Mouse (Mus musculus): Measurements from ENCODE around the gene Acer1. TPM values are rescaled to one million over a fixed set of nuclear protein-coding genes. Genes with fewer than 3 reads are reported as not detected.
A peak's percentile ranks its signal among the peaks of the same experiment; 100 is the strongest.

The Acer1 gene
- polyA plus RNA-seq, 1 experiment from 2014 or later, result not detected

DNA sequence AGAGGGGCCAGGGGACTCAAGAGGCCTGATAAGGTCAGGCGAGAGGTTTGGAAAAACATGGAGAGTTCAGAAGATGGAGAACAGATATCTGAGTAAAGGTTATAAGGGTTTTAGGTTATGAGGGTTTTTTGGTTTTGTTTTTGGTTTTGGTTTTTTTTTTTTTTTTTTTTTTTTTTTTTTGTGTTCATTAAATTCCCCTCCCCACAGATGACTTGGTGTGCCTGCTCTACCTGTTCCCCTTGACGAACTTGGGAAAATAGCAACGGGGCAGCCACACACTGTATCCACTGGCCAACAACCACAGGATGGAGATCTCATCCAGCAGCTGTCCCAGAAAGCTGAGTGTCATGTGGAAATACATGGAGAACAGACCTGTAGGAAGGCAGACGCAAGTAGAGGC is 23.3 kb downstream of the Acer1 start:
- Histone ChIP-seq H3K9me3 (ENCODE audit: low read length) (no peaks in the 10 kb centered on the region), H3K27me3 (ENCODE audit: insufficient read depth, low read length) (no peaks in the 10 kb centered on the region), H3K4me2 (replicated peaks; ENCODE audit: low read depth, low read length) (no peak overlapping the region), H3K4me1 (ENCODE audit: insufficient read depth, low read length) (no peaks in the 10 kb centered on the region), H3K36me3 (ENCODE audit: insufficient read depth, low read length) (no peaks in the 10 kb centered on the region), H3K27ac (ENCODE audit: low read length) (no peak overlapping the region), H3K9ac (replicated peaks; ENCODE audit: low read length) (no peak overlapping the region), H3K4me3 (ENCODE audit: low read length) (no peak overlapping the region)
- no peak for ATAC-seq (ENCODE audit: low FRiP score, low TSS enrichment)
- WGBS, result 79% methylated on average over 4 of the region's 4 CpGs

DNA sequence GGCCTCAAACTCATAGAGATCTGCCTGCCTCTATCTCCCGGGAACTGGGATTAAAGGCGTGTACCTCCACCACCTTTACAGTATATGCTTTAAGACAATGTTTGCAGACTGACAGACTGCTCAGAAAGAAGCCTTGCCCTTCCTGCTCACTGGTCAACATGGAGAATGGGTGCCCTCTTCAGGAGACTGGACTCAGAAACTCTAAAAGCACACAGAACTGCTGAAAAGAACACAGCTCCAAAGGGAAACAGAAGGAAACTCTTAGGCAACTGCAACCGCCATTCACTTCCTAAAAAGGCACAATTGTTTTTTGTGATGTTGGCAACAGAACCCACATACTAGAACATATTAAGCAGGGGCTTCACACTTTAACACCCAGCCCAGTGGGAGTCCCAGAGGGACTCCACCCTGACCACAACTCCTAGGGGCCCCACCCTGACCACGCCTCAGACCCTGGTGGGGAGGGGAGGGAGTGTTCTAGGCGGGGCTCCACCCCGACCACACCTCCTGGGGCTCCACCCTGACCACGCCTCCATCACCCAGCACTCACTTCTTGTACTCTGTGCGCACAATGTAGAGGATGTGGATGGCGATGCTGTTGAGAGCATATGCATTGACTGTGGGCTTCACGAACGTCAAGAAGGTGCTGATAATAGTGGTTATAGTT is 24.0 kb downstream of the Acer1 start:
- 31% methylated on average over 11 of the region's 11 CpGs for WGBS
- Histone ChIP-seq H3K27me3 (ENCODE audit: insufficient read depth, low read length) (no peaks in the 10 kb centered on the region), H3K9ac (replicated peaks; ENCODE audit: low read length) (no peak overlapping the region), H3K4me1 (ENCODE audit: insufficient read depth, low read length) (no peaks in the 10 kb centered on the region), H3K36me3 (ENCODE audit: insufficient read depth, low read length) (no peaks in the 10 kb centered on the region), H3K4me2 (replicated peaks; ENCODE audit: low read depth, low read length) (no peak overlapping the region), H3K27ac (ENCODE audit: low read length) (no peak overlapping the region), H3K9me3 (ENCODE audit: low read length) (no peaks in the 10 kb centered on the region), H3K4me3 (ENCODE audit: low read length) (no peak overlapping the region)
- ATAC-seq (ENCODE audit: low FRiP score, low TSS enrichment), result peak; percentile 69

DNA sequence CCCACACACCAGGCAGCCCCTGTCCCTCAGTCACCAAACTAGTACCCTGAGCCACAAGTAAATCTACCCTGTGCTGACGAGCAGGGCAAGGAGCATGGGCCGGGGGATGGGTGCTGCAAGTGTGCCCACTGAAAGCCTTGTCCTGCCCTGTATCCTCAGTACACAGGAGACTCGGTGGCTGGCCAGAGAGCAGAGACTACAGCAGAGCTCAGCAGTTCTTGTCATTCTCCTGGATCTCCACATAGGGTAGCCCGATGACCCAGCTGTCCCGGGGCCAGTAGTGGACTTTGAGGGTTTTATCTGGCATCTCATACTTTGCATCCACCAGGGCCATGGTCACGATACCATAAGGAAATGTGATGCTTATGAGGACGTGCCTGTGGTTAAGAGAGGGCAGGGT is 27.1 kb downstream of the Acer1 start:
- Histone ChIP-seq H3K36me3 (ENCODE audit: insufficient read depth, low read length) (no peaks in the 10 kb centered on the region), H3K27me3 (ENCODE audit: insufficient read depth, low read length) (no peaks in the 10 kb centered on the region), H3K9me3 (ENCODE audit: low read length) (no peaks in the 10 kb centered on the region), H3K4me2 (replicated peaks; ENCODE audit: low read depth, low read length) (no peak overlapping the region), H3K9ac (replicated peaks; ENCODE audit: low read length) (no peak overlapping the region), H3K4me1 (ENCODE audit: insufficient read depth, low read length) (no peaks in the 10 kb centered on the region), H3K4me3 (ENCODE audit: low read length) (no peak overlapping the region), H3K27ac (ENCODE audit: low read length) (no peak overlapping the region)
- WGBS, result 87% methylated on average over 7 of the region's 7 CpGs
- ATAC-seq (ENCODE audit: low FRiP score, low TSS enrichment), result no peak

DNA sequence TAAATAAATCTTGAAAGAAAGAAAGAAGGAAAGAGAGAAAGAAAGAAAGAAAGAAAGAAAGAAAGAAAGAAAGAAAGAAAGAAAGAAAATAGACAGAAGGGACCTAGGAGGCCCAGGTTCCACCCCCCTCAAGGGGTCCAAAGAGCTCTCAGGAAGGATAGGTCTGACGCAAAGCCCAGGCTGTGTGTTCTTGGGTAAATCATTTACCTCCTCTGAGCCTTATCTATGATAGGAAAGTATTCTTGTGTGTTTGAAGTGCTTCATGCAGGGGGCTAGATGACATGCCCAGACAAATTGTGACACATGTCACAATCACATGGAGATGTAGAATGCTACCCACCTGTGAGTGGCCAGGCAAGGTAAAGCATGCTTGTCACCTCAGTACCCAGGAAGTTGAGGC is 29.3 kb downstream of the Acer1 start:
- Histone ChIP-seq H3K4me2 (replicated peaks; ENCODE audit: low read depth, low read length) (no peak overlapping the region), H3K4me3 (ENCODE audit: low read length) (no peak overlapping the region), H3K27ac (ENCODE audit: low read length) (no peak overlapping the region), H3K9me3 (ENCODE audit: low read length) (no peaks in the 10 kb centered on the region), H3K4me1 (ENCODE audit: insufficient read depth, low read length) (no peaks in the 10 kb centered on the region), H3K27me3 (ENCODE audit: insufficient read depth, low read length) (no peaks in the 10 kb centered on the region), H3K36me3 (ENCODE audit: insufficient read depth, low read length) (no peaks in the 10 kb centered on the region), H3K9ac (replicated peaks; ENCODE audit: low read length) (no peak overlapping the region)
- WGBS, result 69% methylated on average over 1 of the region's 1 CpGs
- no peak for ATAC-seq (ENCODE audit: low FRiP score, low TSS enrichment)

DNA sequence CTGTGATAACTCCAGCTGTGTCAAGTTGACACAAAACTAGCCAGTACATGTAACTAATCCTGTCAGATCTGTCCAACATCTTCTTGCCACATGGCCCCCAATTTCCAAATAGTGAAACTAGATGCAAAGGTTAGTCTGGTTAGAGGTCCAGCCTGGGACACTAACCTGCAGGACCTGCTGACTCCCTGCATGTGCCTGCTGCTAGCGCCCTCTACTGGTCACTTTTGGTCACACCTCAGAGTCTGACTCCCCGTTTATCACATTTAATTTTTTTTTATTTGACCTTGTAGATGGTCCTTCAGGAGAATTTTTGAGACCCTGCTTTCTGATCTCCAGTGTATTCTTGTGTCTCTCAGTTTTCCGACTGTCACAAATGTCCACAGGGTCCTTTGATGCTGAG is 31.0 kb downstream of the Acer1 start:
- H3K9ac ChIP-seq (replicated peaks; ENCODE audit: low read length), result no peak overlapping the region
- H3K4me1 ChIP-seq (ENCODE audit: insufficient read depth, low read length), result no peaks in the 10 kb centered on the region
- peaks cover 5% of the 10 kb centered on the region; the same call in 1 of the 2 replicates for H3K9me3 ChIP-seq (ENCODE audit: low read length)
- no peak overlapping the region for H3K4me3 ChIP-seq (ENCODE audit: low read length)
- 17% methylated on average over 3 of the region's 3 CpGs for WGBS
- no peak for ATAC-seq (ENCODE audit: low FRiP score, low TSS enrichment)
- no peaks in the 10 kb centered on the region for H3K36me3 ChIP-seq (ENCODE audit: insufficient read depth, low read length)
- H3K4me2 ChIP-seq (replicated peaks; ENCODE audit: low read depth, low read length), result no peak overlapping the region
- no peak overlapping the region for H3K27ac ChIP-seq (ENCODE audit: low read length)
- no peaks in the 10 kb centered on the region for H3K27me3 ChIP-seq (ENCODE audit: insufficient read depth, low read length)

DNA sequence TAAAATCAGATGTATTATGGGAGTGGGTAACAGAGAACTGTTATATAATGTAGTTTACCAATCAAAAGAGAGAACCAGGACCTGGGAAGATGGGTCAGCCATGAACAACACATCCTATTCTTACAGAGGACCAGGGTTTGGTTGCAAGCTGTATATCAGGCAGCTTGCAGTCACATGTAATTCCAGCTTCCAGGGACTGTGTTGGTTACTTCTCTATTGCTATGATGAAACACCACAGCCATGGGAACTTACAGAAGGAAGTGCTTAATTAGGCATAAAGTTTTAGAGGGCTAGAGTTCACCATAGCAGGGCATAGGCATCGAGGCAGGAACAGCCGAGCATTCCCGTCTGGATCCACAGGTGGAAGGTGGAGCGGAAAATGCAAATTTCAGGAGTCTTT is 43.2 kb downstream of the Acer1 start:
- H3K4me3 ChIP-seq (ENCODE audit: low read length), result no peak overlapping the region
- no peak overlapping the region for H3K27ac ChIP-seq (ENCODE audit: low read length)
- no peak for ATAC-seq (ENCODE audit: low FRiP score, low TSS enrichment)
- no peaks in the 10 kb centered on the region for H3K36me3 ChIP-seq (ENCODE audit: insufficient read depth, low read length)
- no peak overlapping the region for H3K4me2 ChIP-seq (replicated peaks; ENCODE audit: low read depth, low read length)
- no peak overlapping the region for H3K9ac ChIP-seq (replicated peaks; ENCODE audit: low read length)
- peaks cover 8% of the 10 kb centered on the region for H3K4me1 ChIP-seq (ENCODE audit: insufficient read depth, low read length)
- no peaks in the 10 kb centered on the region for H3K27me3 ChIP-seq (ENCODE audit: insufficient read depth, low read length)
- H3K9me3 ChIP-seq (ENCODE audit: low read length), result no peaks in the 10 kb centered on the region
- WGBS, result 67% methylated on average over 4 of the region's 4 CpGs

DNA sequence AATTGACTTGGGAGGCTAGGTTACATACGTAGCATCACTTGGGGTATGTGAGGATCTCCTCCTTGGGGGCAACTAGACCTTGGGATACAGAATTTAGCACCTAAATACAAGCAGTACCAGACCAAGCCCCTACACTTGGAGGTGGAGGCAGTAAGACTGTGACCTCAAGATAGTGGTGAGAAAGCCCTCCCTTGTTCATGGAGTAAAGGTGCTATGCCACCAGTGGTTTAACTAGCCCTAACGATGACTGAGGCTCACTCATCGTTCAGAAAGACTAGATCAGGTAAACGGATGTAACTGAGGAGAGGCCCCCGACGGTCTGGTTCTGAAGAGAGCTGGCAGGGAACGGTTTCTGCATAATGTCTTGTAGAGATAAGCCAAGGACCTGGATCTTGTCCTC is 45.2 kb downstream of the Acer1 start:
- Histone ChIP-seq H3K4me3 (ENCODE audit: low read length) (no peak overlapping the region), H3K4me1 (ENCODE audit: insufficient read depth, low read length) (peaks cover 22% of the 10 kb centered on the region), H3K9me3 (ENCODE audit: low read length) (no peaks in the 10 kb centered on the region), H3K27me3 (ENCODE audit: insufficient read depth, low read length) (no peaks in the 10 kb centered on the region), H3K27ac (ENCODE audit: low read length) (no peak overlapping the region), H3K9ac (replicated peaks; ENCODE audit: low read length) (no peak overlapping the region), H3K4me2 (replicated peaks; ENCODE audit: low read depth, low read length) (no peak overlapping the region), H3K36me3 (ENCODE audit: insufficient read depth, low read length) (no peaks in the 10 kb centered on the region)
- ATAC-seq (ENCODE audit: low FRiP score, low TSS enrichment), result no peak
- WGBS, result 91% methylated on average over 7 of the region's 7 CpGs

DNA sequence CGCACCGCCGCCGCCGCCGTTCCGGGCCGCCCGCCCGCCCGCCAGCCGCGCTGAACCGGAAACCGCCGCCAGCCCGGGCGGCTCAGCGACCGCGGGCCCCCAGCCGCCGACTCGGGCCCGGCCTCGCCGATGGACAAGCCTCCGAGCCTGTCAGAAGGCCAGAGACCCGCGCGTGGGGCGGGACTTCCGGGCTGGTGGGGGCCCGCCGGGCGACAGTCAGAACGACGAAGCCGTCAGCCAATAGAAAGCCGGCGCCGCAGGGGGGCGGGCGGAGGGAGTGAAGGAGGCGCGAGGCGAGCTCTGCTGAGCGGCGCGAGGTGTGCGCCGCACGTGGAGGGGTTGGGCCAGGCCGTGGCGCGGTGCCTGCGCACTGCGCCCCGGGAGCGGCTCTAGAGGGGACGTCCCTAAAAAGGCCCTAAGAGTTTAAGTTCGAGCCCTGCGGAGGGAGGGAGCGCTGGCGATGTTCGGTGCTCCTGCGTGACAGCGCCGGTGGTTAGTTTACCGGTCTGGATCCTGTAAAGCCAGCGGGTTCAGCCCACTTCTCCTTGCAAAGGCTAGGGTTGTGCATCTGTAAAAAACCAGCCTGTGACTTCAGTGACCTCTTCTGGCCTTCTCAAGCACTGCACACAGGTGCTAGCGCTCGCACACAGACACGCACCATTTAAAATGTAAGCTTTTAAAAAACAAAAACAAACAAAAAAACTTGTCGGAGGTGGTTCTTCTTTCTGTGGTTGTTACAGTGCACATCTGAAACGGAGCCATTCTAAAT is 46.4 kb downstream of the Acer1 start, which contains the start of gene Mllt1:
Mllt1 (minus strand) TSS at position 53 of the 769 bp plus-strand sequence.
- Histone ChIP-seq H3K27ac (ENCODE audit: low read length) (peak within 1 kb of the TSS; percentile 46), H3K4me1 (ENCODE audit: insufficient read depth, low read length) (peaks cover 22% of the 10 kb centered on the region), H3K36me3 (ENCODE audit: insufficient read depth, low read length) (no peaks in the 10 kb centered on the region), H3K9me3 (ENCODE audit: low read length) (no peaks in the 10 kb centered on the region), H3K9ac (replicated peaks; ENCODE audit: low read length) (peak within 1 kb of the TSS; percentile 86), H3K4me2 (replicated peaks; ENCODE audit: low read depth, low read length) (peak within 1 kb of the TSS; percentile 81), H3K27me3 (ENCODE audit: insufficient read depth, low read length) (no peaks in the 10 kb centered on the region), H3K4me3 (ENCODE audit: low read length) (peak within 1 kb of the TSS; percentile 81)
- peak; percentile 99 for ATAC-seq (ENCODE audit: low FRiP score, low TSS enrichment)
- WGBS, result 4% methylated on average over 55 of the region's 76 CpGs

DNA sequence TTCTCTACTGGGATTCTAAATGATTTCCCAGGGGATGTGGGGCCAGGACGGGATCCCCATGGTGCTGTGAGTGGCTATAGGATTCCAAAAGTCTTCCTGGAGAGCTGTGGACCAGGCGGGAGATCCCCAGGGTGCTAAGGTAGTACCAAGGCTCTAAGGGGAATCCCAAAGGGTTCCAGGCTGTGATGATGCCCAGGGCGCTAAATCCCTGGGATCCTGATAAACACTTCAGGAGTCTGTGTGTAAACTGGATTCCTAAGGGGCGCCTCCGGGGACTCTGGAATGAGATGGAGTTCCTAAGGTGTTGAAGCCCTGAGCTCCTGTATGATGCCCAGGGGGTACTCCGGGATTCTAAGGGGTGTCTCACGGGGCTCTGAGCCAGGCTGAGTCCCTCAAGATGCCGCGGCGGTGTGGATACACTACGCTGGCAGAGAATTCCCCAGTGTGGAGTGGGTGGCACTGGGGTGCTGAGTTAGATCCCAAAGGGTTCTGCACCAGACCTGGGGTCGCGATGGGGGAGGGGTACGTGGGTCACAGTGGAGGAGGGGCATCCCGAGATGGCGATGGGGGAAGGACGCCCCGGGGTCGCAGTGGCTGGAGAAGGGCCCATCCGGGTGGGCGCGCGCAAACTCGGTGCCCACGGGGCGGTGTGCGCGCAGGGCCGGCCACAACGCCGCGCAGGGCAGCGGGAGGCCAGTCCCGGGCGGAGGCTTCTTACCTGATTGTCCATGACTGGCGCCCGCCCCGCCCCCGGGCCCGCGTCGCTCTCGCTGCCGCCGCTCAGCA is 47.2 kb downstream of the Acer1 start:
- H3K9me3 ChIP-seq (ENCODE audit: low read length), result no peaks in the 10 kb centered on the region
- peak overlapping the region; percentile 81 for H3K4me3 ChIP-seq (ENCODE audit: low read length)
- no peaks in the 10 kb centered on the region for H3K27me3 ChIP-seq (ENCODE audit: insufficient read depth, low read length)
- peak overlapping the region; percentile 81 for H3K4me2 ChIP-seq (replicated peaks; ENCODE audit: low read depth, low read length)
- peak overlapping the region; percentile 86 for H3K9ac ChIP-seq (replicated peaks; ENCODE audit: low read length)
- no peaks in the 10 kb centered on the region for H3K36me3 ChIP-seq (ENCODE audit: insufficient read depth, low read length)
- 1% methylated on average over 45 of the region's 45 CpGs for WGBS
- H3K4me1 ChIP-seq (ENCODE audit: insufficient read depth, low read length), result peaks cover 22% of the 10 kb centered on the region
- ATAC-seq (ENCODE audit: low FRiP score, low TSS enrichment), result peak; percentile 74
- peak overlapping the region; percentile 46 for H3K27ac ChIP-seq (ENCODE audit: low read length)

Data from kidney, embryonic 16.5 days (tissue).